In the genomic region with DNA sequence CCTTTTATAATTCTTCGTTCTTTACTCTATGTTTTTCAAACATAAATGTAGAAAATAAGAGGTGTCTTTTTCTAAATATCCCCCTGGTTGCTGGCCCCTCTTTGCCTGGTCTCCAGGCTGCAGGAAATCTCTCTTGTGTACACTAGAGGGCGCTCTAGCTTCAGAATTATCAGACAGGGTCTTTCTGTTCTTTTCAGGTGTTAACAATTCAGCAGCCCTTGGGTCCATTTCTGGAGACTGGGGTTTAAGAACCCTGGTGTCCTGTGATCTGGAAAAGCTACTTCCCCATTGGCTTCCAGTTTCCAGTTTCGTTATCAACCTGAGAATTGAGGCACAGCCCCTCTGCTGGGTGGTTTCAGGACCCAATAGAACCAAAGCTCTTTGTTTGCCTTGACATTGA, we compare ENCODE assay signal across 9 mouse cellular contexts.
DNase-seq lines count a peak whose midpoint lies in the region; ATAC-seq and TF ChIP-seq lines count a peak whose summit lies in the region.
"Had no signal": no experiment of that assay in that cellular context is flagged by ENCODE, and none has a peak within 500 bp of the region (broad histone marks: within the 10 kb centered on the region; RNA-seq: fewer than 3 reads in every experiment).

No protein-coding gene starts in this region.

- no peak overlapping the region for H3K27ac ChIP-seq in liver, postnatal 0 days (ENCODE audit: low read depth)
- no peak overlapping the region for H3K27ac ChIP-seq in ES-Bruce4 (ENCODE audit: insufficient read depth, low read length)
- no peak overlapping the region for H3K27ac ChIP-seq in forebrain, postnatal 0 days (ENCODE audit: low read depth, low read length)

- 45% methylated on average over 3 of the region's 3 CpGs for WGBS in liver, postnatal 0 days (ENCODE audit: insufficient replicate concordance)
- WGBS in forebrain, postnatal 0 days, result 26% methylated on average over 3 of the region's 3 CpGs

- TF ChIP-seq EP300 in liver, postnatal 0 days (IDR thresholded peaks at IDR 0.05; ENCODE audit: low read depth), result no peak
- TF ChIP-seq EP300 in ES-Bruce4 (IDR thresholded peaks at IDR 0.05; ENCODE audit: insufficient read depth, low read depth, low read length), result no peak

- DNase-seq in gastrocnemius, adult 18-20 months (ENCODE audit: low spot score), result peak; percentile 15
- no peak for DNase-seq in gastrocnemius, postnatal 10 days
- DNase-seq in liver, postnatal 0 days, result no peak
- DNase-seq in liver, result no peak
- peak; percentile 53 for DNase-seq in forebrain, postnatal 0 days
- no peak for DNase-seq in adrenal gland, postnatal 36 days
- DNase-seq in urinary bladder, postnatal 14 days (ENCODE audit: low spot score), result no peak

- ATAC-seq in liver, postnatal 0 days, result no peak
- peak; percentile 61; the same call in 1 of the 2 replicates for ATAC-seq in forebrain, postnatal 0 days

- no peaks in the 10 kb centered on the region for H3K9me3 ChIP-seq in liver, postnatal 0 days (ENCODE audit: low read length)
- H3K9me3 ChIP-seq in ES-Bruce4 (replicated peaks; ENCODE audit: control insufficient read depth, insufficient read depth, low read length, poor library complexity, severe bottlenecking), result no peaks in the 10 kb centered on the region
- H3K9me3 ChIP-seq in forebrain, postnatal 0 days (ENCODE audit: low read length), result no peaks in the 10 kb centered on the region

- TF ChIP-seq POLR2A in ES-Bruce4 (IDR thresholded peaks at IDR 0.05; ENCODE audit: insufficient read depth, low read length), result no peak

- TF ChIP-seq CTCF in liver, postnatal 0 days (IDR thresholded peaks at IDR 0.05; ENCODE audit: low read depth), result peak; percentile 67
- peak; percentile 23 for TF ChIP-seq CTCF in ES-Bruce4 (IDR thresholded peaks at IDR 0.05; ENCODE audit: low read depth, low read length)
- peak; percentile 66 for TF ChIP-seq CTCF in forebrain, postnatal 0 days (IDR thresholded peaks at IDR 0.05; ENCODE audit: low read depth)

- H3K36me3 ChIP-seq in liver, postnatal 0 days (replicated peaks; ENCODE audit: insufficient read depth, low read length), result no peaks in the 10 kb centered on the region
- H3K36me3 ChIP-seq in ES-Bruce4 (ENCODE audit: control insufficient read depth, insufficient read depth, low read length, poor library complexity, severe bottlenecking), result no peaks in the 10 kb centered on the region
- H3K36me3 ChIP-seq in forebrain, postnatal 0 days (ENCODE audit: insufficient read depth), result no peaks in the 10 kb centered on the region

- H3K4me2 ChIP-seq in liver, postnatal 0 days (ENCODE audit: low read depth, low read length), result no peak overlapping the region
- no peak overlapping the region for H3K4me2 ChIP-seq in forebrain, postnatal 0 days (ENCODE audit: low read depth)

- H3K27me3 ChIP-seq in liver, postnatal 0 days (ENCODE audit: insufficient read depth, low read length), result no peaks in the 10 kb centered on the region
- H3K27me3 ChIP-seq in ES-Bruce4 (ENCODE audit: control insufficient read depth, insufficient read depth, low read length, poor library complexity, severe bottlenecking), result no peaks in the 10 kb centered on the region
- no peaks in the 10 kb centered on the region for H3K27me3 ChIP-seq in forebrain, postnatal 0 days (ENCODE audit: insufficient read depth, low read length)

- no peaks in the 10 kb centered on the region for H3K4me1 ChIP-seq in liver, postnatal 0 days (ENCODE audit: insufficient read depth)
- no peaks in the 10 kb centered on the region for H3K4me1 ChIP-seq in ES-Bruce4 (ENCODE audit: control insufficient read depth, insufficient read depth, low read length)
- H3K4me1 ChIP-seq in forebrain, postnatal 0 days (ENCODE audit: insufficient read depth), result no peaks in the 10 kb centered on the region

- no peak overlapping the region for H3K9ac ChIP-seq in liver, postnatal 0 days (replicated peaks)
- no peak overlapping the region for H3K9ac ChIP-seq in ES-Bruce4 (ENCODE audit: low read depth, poor library complexity, severe bottlenecking)
- no peak overlapping the region for H3K9ac ChIP-seq in forebrain, postnatal 0 days

- H3K4me3 ChIP-seq in liver, postnatal 0 days (ENCODE audit: low read depth, low read length), result no peak overlapping the region
- H3K4me3 ChIP-seq in ES-Bruce4 (ENCODE audit: low read depth, low read length), result no peak overlapping the region
- H3K4me3 ChIP-seq in forebrain, postnatal 0 days (ENCODE audit: low read depth, low read length), result no peak overlapping the region
- H3K4me3 ChIP-seq: myocyte had no signal

Comparison
In these comparisons a context has a peak if more than half of its experiments do, and no peak if none do; other contexts are left out.
1. DNase-seq: peak in gastrocnemius, adult 18-20 months (single experiment) and forebrain, postnatal 0 days (single experiment); none in gastrocnemius, postnatal 10 days (single experiment), liver, postnatal 0 days (single experiment), liver (single experiment), adrenal gland, postnatal 36 days (0 of 2) and urinary bladder, postnatal 14 days (single experiment).
2. Peak in every context shown above with its lines, with median percentiles within 50 percentile points of each other: CTCF ChIP-seq.